Mouse (Mus musculus): ENCODE data around the gene Flvcr1.

- TF ChIP-seq ZNF384 (IDR thresholded peaks at IDR 0.05; ENCODE audit: low read depth, low read length), result no peak
- no peak for TF ChIP-seq HCFC1 (IDR thresholded peaks at IDR 0.05; ENCODE audit: borderline replicate concordance, insufficient read depth, low read length)
- no peak for TF ChIP-seq ZC3H11A (IDR thresholded peaks at IDR 0.05; ENCODE audit: borderline replicate concordance, low read depth, low read length)
- no peak for TF ChIP-seq CHD2 (IDR thresholded peaks at IDR 0.05; ENCODE audit: low read depth, low read length)
Measured at GRCm38 (mm10) chr1:191042106-191042505, 16.1 kb upstream of the Flvcr1 start.

All from ES-E14 (cell line).